Mouse (Mus musculus) layer of hippocampus, adult 9-10 months (tissue): ENCODE measurements around the gene Psmd4.
"Not testable (repeated sequence)": the region's sequence is repeated elsewhere in the genome, so short reads cannot be mapped to it uniquely, and the experiment has no call there.

ENCODE experiments used
- DNase-seq: peaks from one replicate; pipeline ENCODE4 v3.0.0; 2022; ENCODE audit warnings: low spot score

The Psmd4 gene

DNA sequence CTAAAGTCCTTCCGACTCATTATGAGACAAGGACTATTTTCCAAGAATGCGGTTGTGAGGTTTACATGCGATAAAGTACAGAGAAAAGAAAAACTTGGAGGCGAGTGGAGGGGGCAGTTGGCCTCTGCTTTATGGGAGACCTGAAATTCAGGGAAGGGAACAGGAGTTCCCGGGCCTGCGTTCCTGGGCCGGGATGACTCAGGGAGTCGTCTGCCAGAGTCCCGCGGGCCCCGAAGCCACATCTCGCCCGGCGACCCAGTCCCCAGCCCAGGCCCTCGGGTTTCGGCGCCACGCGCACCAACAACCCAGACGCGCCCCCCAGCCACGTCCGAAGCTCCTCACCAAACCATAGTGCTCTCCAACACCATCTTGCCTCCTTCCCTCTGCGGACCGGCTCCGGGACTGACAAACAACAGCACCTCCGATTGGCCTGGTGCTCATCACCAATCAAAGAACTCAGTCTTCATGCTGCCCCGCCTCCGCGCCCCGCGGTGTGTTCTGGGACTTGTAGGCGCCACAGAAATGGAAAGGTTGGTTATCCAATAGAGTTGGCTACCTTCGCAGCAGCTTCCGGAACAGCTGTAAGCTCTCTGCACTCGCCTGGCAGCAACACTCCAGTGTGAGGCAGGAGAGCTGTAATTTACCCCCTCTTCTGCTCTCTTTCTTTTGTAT lies at the start of gene Psmd4:
TSS of gene Psmd4 (minus strand) at position 449 of the 672 bp plus-strand sequence.
- DNase-seq: peak; percentile 96

GRCm38 (mm10) chr3:95088071-95088470 lies 45.7 kb upstream of the Psmd4 start:
- no peak for DNase-seq

DNA sequence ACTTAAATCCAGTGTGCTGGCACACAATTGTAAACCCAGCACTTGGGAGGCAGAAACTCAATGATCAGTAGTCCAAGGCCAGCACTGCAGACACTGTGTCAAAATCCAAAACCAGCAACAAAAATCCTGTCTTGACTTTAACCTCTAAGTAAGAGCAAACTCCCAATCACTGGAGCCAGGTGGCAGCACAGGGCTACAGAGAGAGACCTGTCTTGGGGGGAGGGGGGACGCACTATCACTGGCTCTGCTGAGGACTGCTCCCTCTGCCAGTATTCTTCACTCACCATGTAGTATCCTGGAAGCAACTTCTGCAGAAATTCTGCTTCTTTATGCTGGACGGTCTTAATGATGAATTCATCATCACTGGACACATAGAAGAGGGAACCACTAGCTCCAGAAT lies 29.2 kb upstream of the Psmd4 start:
- no peak for DNase-seq

DNA sequence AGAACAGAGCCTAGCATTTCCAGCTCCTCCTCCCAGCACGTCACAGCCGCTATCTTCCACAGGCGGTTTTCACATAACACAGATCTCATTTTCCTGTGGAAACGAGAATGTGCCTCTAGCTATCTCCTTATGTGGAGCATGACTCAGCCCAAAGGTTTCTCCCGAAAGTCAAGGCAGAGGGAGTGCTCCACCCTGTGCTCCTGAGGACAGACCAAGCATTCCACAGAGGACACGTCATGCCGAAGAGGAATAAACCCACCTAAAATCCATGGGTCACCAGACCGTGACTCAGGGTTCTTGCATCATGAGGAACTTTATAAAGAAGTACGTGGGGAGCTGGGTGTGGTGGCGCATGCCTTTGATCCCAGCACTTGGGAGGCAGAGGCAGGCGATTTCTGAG lies 24.2 kb upstream of the Psmd4 start:
- no peak for DNase-seq

GRCm38 (mm10) chr3:95066095-95066494 lies 23.7 kb upstream of the Psmd4 start:
- no peak for DNase-seq

DNA sequence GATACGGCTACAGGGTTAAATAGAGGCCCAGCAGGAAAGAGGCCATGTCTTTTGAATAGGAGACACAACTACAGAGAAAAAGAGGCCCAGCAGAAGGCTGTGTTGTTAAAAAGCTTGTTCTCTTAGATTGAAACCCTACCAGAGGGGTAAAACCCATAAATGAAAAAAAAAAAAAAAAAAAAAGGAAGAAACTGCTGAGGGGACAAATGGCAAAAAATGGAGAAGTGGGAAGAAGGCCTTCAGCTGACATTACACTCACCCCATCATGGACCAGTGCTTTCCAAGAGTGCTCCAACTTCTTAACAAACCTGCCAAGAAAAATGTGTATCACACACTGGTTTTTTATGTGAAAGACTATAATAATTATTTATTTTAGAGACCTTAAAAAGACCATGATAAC lies 23.1 kb upstream of the Psmd4 start:
- DNase-seq: no peak

GRCm38 (mm10) chr3:95063741-95064140 lies 21.3 kb upstream of the Psmd4 start:
- DNase-seq: no peak

DNA sequence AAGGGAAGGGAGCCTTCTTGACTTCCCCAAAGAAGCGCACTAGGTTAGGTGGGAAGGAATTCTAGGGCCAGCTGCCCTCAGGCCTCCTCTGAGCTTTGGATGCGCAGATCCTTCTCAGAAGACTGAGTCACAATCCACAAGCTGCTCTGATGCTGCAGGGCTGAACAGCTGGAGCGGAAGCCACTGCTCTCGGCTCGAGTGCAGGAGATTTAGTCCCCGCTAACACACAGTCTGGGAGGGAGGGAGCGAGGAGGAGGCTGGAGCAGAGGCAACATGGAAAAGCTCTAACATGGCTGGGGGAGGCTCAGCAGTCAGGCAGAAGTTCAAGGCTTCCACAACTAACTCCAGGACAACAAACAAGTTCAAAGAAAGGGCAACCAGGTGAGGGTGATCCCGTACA lies 15.7 kb upstream of the Psmd4 start:
- no peak for DNase-seq

DNA sequence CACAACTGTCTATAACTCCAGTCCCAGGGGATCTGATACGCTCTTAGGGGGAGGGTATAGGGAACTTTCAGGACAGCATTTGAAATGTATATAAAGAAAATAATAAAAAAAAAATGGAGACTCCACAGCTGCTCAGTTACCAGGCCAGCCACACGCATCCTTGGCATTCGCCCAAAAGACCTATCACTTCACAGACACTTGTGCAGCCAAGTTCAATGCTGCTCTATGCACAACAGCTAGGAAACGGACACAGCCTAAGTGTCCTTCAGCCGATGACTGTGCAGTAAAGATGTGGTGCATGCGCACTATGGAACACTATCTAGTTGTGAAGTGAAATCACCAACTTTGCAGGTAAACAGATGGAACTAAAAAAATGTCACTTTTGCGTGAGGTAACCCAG lies 13.9 kb upstream of the Psmd4 start:
- DNase-seq: no peak

- no peak for DNase-seq
Measured at GRCm38 (mm10) chr3:95054481-95055260, 12.3 kb upstream of the Psmd4 start.

- DNase-seq: no peak
Measured at GRCm38 (mm10) chr3:95053701-95054100, 11.3 kb upstream of the Psmd4 start.

GRCm38 (mm10) chr3:95052959-95053358 lies 10.5 kb upstream of the Psmd4 start:
- peak; percentile 37 for DNase-seq

DNA sequence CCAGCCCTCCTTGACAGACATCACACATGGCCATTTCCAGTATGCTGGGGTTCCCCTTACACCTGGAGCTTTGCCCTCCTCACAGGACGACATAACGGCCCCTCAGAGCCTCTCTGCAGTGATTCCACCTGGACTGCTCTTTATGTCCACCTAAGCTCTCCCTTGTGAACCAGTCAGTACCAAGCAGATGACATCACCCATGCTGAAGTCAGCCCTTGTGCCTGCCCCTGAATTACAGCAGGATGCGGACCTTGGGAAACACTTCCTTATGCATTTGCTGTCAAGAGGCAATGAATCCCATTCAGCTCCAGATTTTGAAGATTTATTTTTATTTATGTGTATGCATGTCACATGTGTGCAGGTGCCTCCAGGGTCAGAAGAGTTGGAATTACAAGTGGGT lies 5.5 kb upstream of the Psmd4 start:
- DNase-seq: no peak

GRCm38 (mm10) chr3:95046462-95047057 lies 4.1 kb upstream of the Psmd4 start:
- no peak for DNase-seq

DNA sequence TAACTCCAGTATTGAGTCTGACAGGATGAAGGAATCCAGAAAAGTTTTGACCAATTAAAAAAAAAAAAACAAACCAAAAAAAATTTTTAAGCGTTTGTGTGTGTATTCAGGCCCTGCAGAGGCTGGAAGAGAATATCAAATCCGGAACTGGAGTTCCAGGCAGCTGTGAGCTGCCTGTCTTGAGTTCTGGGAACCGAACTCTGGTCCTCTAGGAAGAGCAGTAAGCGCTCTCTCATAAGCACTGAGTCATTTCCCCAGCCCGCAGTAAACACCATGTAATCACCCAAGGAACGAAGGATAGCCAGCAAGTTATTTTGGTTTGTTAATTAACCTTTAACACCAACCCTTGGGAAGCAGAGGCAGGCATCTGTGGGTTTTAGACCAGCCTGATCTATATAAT lies 837 bp upstream of the Psmd4 start:
- DNase-seq: no peak

- DNase-seq: no peak
Measured at GRCm38 (mm10) chr3:95042838-95043229, 420 bp upstream of the Psmd4 start.

DNA sequence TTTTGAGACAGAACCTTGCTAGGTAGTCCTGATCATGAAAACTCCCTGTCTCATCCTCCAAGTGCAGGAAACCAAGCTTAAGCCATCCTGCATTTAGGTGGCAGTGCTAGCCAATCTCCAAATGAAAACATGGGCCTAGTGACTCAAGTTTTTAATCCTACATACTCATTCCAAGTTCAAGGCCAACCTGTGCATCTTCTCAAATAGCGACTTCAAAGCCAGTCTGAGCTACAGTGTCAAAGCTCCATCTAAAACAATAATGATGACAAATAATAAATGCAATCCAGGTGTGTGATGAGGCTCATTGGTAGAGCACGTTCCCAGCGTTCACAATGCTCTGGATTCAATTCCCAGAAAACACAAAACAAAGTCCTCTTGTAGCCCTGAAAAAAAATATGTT lies 789 bp downstream of the Psmd4 start:
- DNase-seq: no peak

DNA sequence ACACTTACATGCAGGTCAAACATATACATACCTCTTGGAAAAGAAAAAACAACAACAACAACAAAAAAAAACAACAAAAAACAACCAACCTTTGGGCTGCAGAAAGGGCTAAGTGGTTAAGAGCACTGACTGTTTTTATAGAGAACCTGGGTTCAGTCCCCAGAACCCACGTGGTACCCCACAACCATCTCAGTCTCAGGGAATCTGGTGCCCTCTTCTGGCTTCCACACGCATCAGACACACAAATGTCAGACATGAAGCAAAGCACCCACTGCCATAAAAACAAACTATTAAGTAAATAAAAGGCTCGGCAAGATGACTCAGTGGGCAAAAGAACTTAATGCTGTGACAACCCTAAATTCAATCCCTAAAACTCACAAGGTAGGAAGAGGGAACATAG lies 12.5 kb downstream of the Psmd4 start:
- DNase-seq: no peak

DNA sequence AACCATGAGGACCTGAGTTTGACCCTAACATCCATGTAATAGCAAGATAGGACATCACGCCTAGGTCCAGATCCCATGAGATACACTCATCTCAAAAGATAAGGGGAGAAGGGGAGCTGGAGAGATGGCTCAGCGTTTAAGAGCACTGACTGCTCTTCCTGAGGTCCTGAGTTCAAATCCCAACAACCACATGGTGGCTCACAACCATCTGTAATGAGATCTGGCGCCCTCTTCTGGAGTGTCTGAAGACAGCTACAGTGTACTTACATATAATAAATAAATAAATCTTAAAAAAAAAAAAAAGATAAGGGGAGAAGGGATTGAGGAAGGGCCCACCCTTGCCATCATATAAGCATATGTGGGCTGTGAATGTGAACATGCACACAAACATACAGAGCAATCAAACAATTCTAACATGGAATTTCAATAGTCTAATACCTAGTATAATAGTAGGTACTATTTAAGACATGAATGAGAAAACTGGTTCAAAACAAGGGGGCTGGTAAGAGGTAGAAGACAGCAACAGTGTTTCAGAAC lies 13.1 kb downstream of the Psmd4 start:
- DNase-seq: not testable (repeated sequence)

GRCm38 (mm10) chr3:95028603-95029002 lies 13.8 kb downstream of the Psmd4 start:
- DNase-seq: no peak

- DNase-seq: peak; percentile 71
Measured at GRCm38 (mm10) chr3:95027701-95028100, 14.7 kb downstream of the Psmd4 start.

GRCm38 (mm10) chr3:95027057-95027645 lies 15.3 kb downstream of the Psmd4 start:
- DNase-seq: no peak

DNA sequence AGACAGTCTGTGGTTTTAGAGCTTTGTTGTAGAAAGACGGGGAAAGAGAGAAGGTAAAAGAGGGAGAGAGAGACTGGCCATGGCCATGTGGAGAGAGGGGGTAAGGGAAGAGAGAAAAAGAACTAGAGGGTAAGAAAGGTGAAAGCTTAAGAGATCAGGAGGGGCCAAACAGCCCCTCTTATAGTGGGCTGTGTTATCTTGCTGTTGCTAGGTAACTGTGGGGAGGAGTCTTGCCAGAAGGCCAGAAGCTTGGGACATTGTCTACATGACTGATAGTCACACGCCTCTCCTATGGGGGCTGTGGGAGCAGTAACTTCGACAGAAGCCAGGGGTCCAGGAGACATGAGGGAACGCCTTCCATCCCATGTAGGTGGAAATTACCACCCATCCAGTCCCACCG lies 17.2 kb downstream of the Psmd4 start:
- DNase-seq: no peak
